Mouse (Mus musculus): ENCODE measurements around the gene Ankrd1.
A peak's percentile ranks its signal among the peaks of the same experiment; 100 is the strongest.

Ankrd1 gene

GRCm38 (mm10) chr19:36110465-36110864 lies 9.4 kb downstream of the Ankrd1 start:
- no peak for DNase-seq (ENCODE audit: low spot score)

GRCm38 (mm10) chr19:36109318-36109944 lies 10.5 kb downstream of the Ankrd1 start:
- no peak for DNase-seq (ENCODE audit: low spot score)

GRCm38 (mm10) chr19:36103909-36104308 lies 16.0 kb downstream of the Ankrd1 start:
- no peak for DNase-seq (ENCODE audit: low spot score)

GRCm38 (mm10) chr19:36098916-36099315 lies 21.0 kb downstream of the Ankrd1 start:
- DNase-seq (ENCODE audit: low spot score): no peak

- no peak for DNase-seq (ENCODE audit: low spot score)
Measured at GRCm38 (mm10) chr19:36098265-36098664, 21.6 kb downstream of the Ankrd1 start.

- DNase-seq (ENCODE audit: low spot score): no peak
Measured at GRCm38 (mm10) chr19:36097194-36097593, 22.7 kb downstream of the Ankrd1 start.

- no peak for DNase-seq (ENCODE audit: low spot score)
Measured at GRCm38 (mm10) chr19:36090781-36091180, 29.1 kb downstream of the Ankrd1 start.

GRCm38 (mm10) chr19:36083262-36084225 lies 36.4 kb downstream of the Ankrd1 start, which contains the start of gene Rpp30:
Gene Rpp30, plus strand, starts transcription at chr19:36083716.
- peak; percentile 71 for DNase-seq (ENCODE audit: low spot score)

- DNase-seq (ENCODE audit: low spot score): peak; percentile 35
Measured at GRCm38 (mm10) chr19:36082606-36083261, 37.2 kb downstream of the Ankrd1 start.

GRCm38 (mm10) chr19:36062801-36063529 lies 56.9 kb downstream of the Ankrd1 start:
- no peak for DNase-seq (ENCODE audit: low spot score)

Measured in layer of hippocampus, adult 9-10 months (tissue).